Mouse (Mus musculus) cerebral cortex, adult 2 months (tissue): Measurements from ENCODE around the gene Mlycd.

Source experiments
- WGBS: fragments of 180-500 bp; shearing (Covaris S2); methylation state at CpG from one replicate; pipeline ENCODE4 v1.1.7; 2018; 5-methylcytosine and 5-hydroxymethylcytosine counted together

Mlycd gene

GRCm38 (mm10) chr8:119394524-119395026 is at the start of gene Mlycd:
Mlycd (plus strand) TSS chr8:119394878.
- under 1% methylated on average over 44 of the region's 44 CpGs for WGBS

- WGBS: 41% methylated on average over 22 of the region's 22 CpGs
Measured at GRCm38 (mm10) chr8:119345029-119345682, 49.5 kb upstream of the Mlycd start.

- 83% methylated on average over 15 of the region's 15 CpGs for WGBS
Measured at GRCm38 (mm10) chr8:119345683-119346075, 49.0 kb upstream of the Mlycd start.

GRCm38 (mm10) chr8:119351647-119352046 is 43.0 kb upstream of the Mlycd start:
- WGBS: 94% methylated on average over 19 of the region's 19 CpGs

GRCm38 (mm10) chr8:119352977-119353658 is 41.6 kb upstream of the Mlycd start:
- WGBS: 68% methylated on average over 10 of the region's 10 CpGs

GRCm38 (mm10) chr8:119353659-119354023 is 41.0 kb upstream of the Mlycd start:
- WGBS: 89% methylated on average over 6 of the region's 6 CpGs

- 52% methylated on average over 5 of the region's 5 CpGs for WGBS
Measured at GRCm38 (mm10) chr8:119356631-119357030, 38.0 kb upstream of the Mlycd start.

- WGBS: 74% methylated on average over 7 of the region's 7 CpGs
Measured at GRCm38 (mm10) chr8:119358175-119358574, 36.5 kb upstream of the Mlycd start.

GRCm38 (mm10) chr8:119358836-119359235 is 35.8 kb upstream of the Mlycd start:
- WGBS: 57% methylated on average over 14 of the region's 14 CpGs

- 58% methylated on average over 8 of the region's 8 CpGs for WGBS
Measured at GRCm38 (mm10) chr8:119360686-119361295, 33.9 kb upstream of the Mlycd start.

- 93% methylated on average over 9 of the region's 9 CpGs for WGBS
Measured at GRCm38 (mm10) chr8:119374716-119375115, 20.0 kb upstream of the Mlycd start.

GRCm38 (mm10) chr8:119378476-119378875 is 16.2 kb upstream of the Mlycd start:
- WGBS: 61% methylated on average over 7 of the region's 7 CpGs

GRCm38 (mm10) chr8:119380619-119381018 is 14.1 kb upstream of the Mlycd start:
- WGBS: 35% methylated on average over 4 of the region's 4 CpGs

GRCm38 (mm10) chr8:119384478-119384877 is 10.2 kb upstream of the Mlycd start:
- WGBS: 20% methylated on average over 10 of the region's 10 CpGs

GRCm38 (mm10) chr8:119385854-119386253 is 8.8 kb upstream of the Mlycd start:
- 74% methylated on average over 6 of the region's 6 CpGs for WGBS

- WGBS: 86% methylated on average over 6 of the region's 6 CpGs
Measured at GRCm38 (mm10) chr8:119386988-119387387, 7.7 kb upstream of the Mlycd start.

- 77% methylated on average over 9 of the region's 9 CpGs for WGBS
Measured at GRCm38 (mm10) chr8:119394097-119394496, 581 bp upstream of the Mlycd start.

GRCm38 (mm10) chr8:119395072-119395950 is 633 bp downstream of the Mlycd start:
- WGBS: 5% methylated on average over 82 of the region's 83 CpGs

- WGBS: 72% methylated on average over 9 of the region's 9 CpGs
Measured at GRCm38 (mm10) chr8:119398558-119398957, 3.9 kb downstream of the Mlycd start.

GRCm38 (mm10) chr8:119399255-119399654 is 4.6 kb downstream of the Mlycd start:
- 60% methylated on average over 6 of the region's 6 CpGs for WGBS

GRCm38 (mm10) chr8:119400122-119400671 is 5.5 kb downstream of the Mlycd start:
- WGBS: 57% methylated on average over 9 of the region's 9 CpGs
